In genomic region chr14:9000408-9001092, GRCm38 (mm10) we compare ENCODE assay signal across 18 mouse cellular contexts.
A peak's percentile ranks its signal among the peaks of the same experiment; 100 is the strongest.
DNase-seq lines count a peak whose midpoint lies in the region; ATAC-seq and TF ChIP-seq lines count a peak whose summit lies in the region.
"Had no signal": no experiment of that assay in that cellular context is flagged by ENCODE, and none has a peak within 500 bp of the region (broad histone marks: within the 10 kb centered on the region; RNA-seq: fewer than 3 reads in every experiment).

No protein-coding gene starts in this region.

- peak; percentile 53; the same call in 1 of the 2 replicates for ATAC-seq in limb, embryonic 14.5 days (ENCODE audit: low FRiP score, low read depth)
- ATAC-seq in heart, embryonic 12.5 days (ENCODE audit: insufficient number of reproducible peaks, low FRiP score), result peak; percentile 59; the same call in 1 of the 2 replicates
- ATAC-seq: forebrain, embryonic 13.5 days; hindbrain, embryonic 16.5 days; intestine, postnatal 0 days had no signal

- H3K9me3 ChIP-seq in limb, embryonic 14.5 days (ENCODE audit: control insufficient read depth, low read length), result no peaks in the 10 kb centered on the region
- H3K9me3 ChIP-seq in limb, embryonic 10.5 days (replicated peaks), result no peaks in the 10 kb centered on the region
- H3K9me3 ChIP-seq in heart, embryonic 12.5 days (replicated peaks), result no peaks in the 10 kb centered on the region
- H3K9me3 ChIP-seq: forebrain, embryonic 13.5 days; limb, embryonic 13.5 days; neural tube, embryonic 13.5 days had no signal

- DNase-seq in limb, embryonic 14.5 days (ENCODE audit: low spot score), result peak; percentile 6
- DNase-seq in limb, embryonic 10.5 days (ENCODE audit: low spot score), result no peak
- DNase-seq in heart, adult 8-10 months (ENCODE audit: low spot score), result peak; percentile 35
- peak; percentile 15 for DNase-seq in heart, postnatal 4 days
- DNase-seq in layer of hippocampus, adult 8-10 months (ENCODE audit: low spot score in 2 of 2), result no peak
- no peak for DNase-seq in adrenal gland, postnatal 36 days
- DNase-seq: B cell, adult 2 months; cerebellum, adult 8-10 months; gastrocnemius, postnatal 25 days; lung, postnatal 10 days; thymus, postnatal 4 days had no signal

- H3K36me3 ChIP-seq in limb, embryonic 14.5 days (ENCODE audit: control insufficient read depth, insufficient read depth, low read length), result no peaks in the 10 kb centered on the region
- no peaks in the 10 kb centered on the region for H3K36me3 ChIP-seq in limb, embryonic 10.5 days
- no peaks in the 10 kb centered on the region for H3K36me3 ChIP-seq in heart, embryonic 12.5 days
- H3K36me3 ChIP-seq: limb, embryonic 13.5 days; neural tube, embryonic 13.5 days had no signal

- no peak for TF ChIP-seq POLR2A in limb, embryonic 14.5 days (IDR thresholded peaks at IDR 0.05; ENCODE audit: borderline replicate concordance, extremely low read depth, insufficient read depth, insufficient read length)

- 77% methylated on average over 3 of the region's 3 CpGs for WGBS in limb, embryonic 14.5 days
- 88% methylated on average over 3 of the region's 3 CpGs for WGBS in limb, embryonic 10.5 days
- 19% methylated on average over 3 of the region's 3 CpGs for WGBS in heart, embryonic 12.5 days

- H3K4me1 ChIP-seq in limb, embryonic 14.5 days (ENCODE audit: control insufficient read depth, insufficient read depth, low read length), result no peaks in the 10 kb centered on the region
- no peaks in the 10 kb centered on the region for H3K4me1 ChIP-seq in limb, embryonic 10.5 days
- peaks cover 8% of the 10 kb centered on the region for H3K4me1 ChIP-seq in heart, embryonic 12.5 days (replicated peaks)
- H3K4me1 ChIP-seq: forebrain, embryonic 13.5 days; limb, embryonic 13.5 days; neural tube, embryonic 13.5 days had no signal

- H3K27ac ChIP-seq in limb, embryonic 14.5 days (replicated peaks; ENCODE audit: low read depth, low read length), result no peak overlapping the region
- no peak overlapping the region for H3K27ac ChIP-seq in limb, embryonic 10.5 days
- peak overlapping the region; percentile 79 for H3K27ac ChIP-seq in heart, embryonic 12.5 days (ENCODE audit: poor library complexity, severe bottlenecking)
- H3K27ac ChIP-seq: forebrain, embryonic 13.5 days; limb, embryonic 13.5 days; liver, embryonic 14.5 days; neural tube, embryonic 13.5 days had no signal

- H3K4me3 ChIP-seq in limb, embryonic 14.5 days (replicated peaks; ENCODE audit: low read length), result no peak overlapping the region
- H3K4me3 ChIP-seq in limb, embryonic 10.5 days, result no peak overlapping the region
- H3K4me3 ChIP-seq in heart, embryonic 12.5 days, result no peak overlapping the region
- H3K4me3 ChIP-seq: forebrain, embryonic 13.5 days; limb, embryonic 13.5 days; neural tube, embryonic 13.5 days had no signal

- H3K27me3 ChIP-seq in limb, embryonic 14.5 days (ENCODE audit: control insufficient read depth, insufficient read depth, low read length), result no peaks in the 10 kb centered on the region
- no peaks in the 10 kb centered on the region for H3K27me3 ChIP-seq in limb, embryonic 10.5 days (ENCODE audit: low read depth, poor library complexity, severe bottlenecking)
- H3K27me3 ChIP-seq in heart, embryonic 12.5 days (replicated peaks), result no peaks in the 10 kb centered on the region
- H3K27me3 ChIP-seq: forebrain, embryonic 13.5 days; limb, embryonic 13.5 days; neural tube, embryonic 13.5 days had no signal

- H3K4me2 ChIP-seq in limb, embryonic 14.5 days (replicated peaks; ENCODE audit: low read depth, low read length, severe bottlenecking), result no peak overlapping the region
- H3K4me2 ChIP-seq in heart, embryonic 12.5 days, result no peak overlapping the region
- H3K4me2 ChIP-seq: forebrain, embryonic 13.5 days; limb, embryonic 13.5 days; neural tube, embryonic 13.5 days had no signal

- H3K9ac ChIP-seq in limb, embryonic 14.5 days (ENCODE audit: low read depth, low read length, severe bottlenecking), result no peak overlapping the region
- no peak overlapping the region for H3K9ac ChIP-seq in heart, embryonic 12.5 days
- H3K9ac ChIP-seq: forebrain, embryonic 13.5 days; limb, embryonic 13.5 days; liver, embryonic 14.5 days; neural tube, embryonic 13.5 days had no signal

Comparison
In these comparisons a context has a peak if more than half of its experiments do, and no peak if none do; other contexts are left out.
1. DNase-seq: peak in limb, embryonic 14.5 days (single experiment), heart, adult 8-10 months (single experiment) and heart, postnatal 4 days (single experiment); none in limb, embryonic 10.5 days (single experiment), layer of hippocampus, adult 8-10 months (0 of 2) and adrenal gland, postnatal 36 days (0 of 2).